Mouse (Mus musculus) adipocyte (in vitro differentiated cells): ENCODE results near the gene Gm10778.
"Not testable (repeated sequence)": the region's sequence is repeated elsewhere in the genome, so short reads cannot be mapped to it uniquely, and the experiment has no call there.

Experiments
- DNase-seq: peaks from one replicate; pipeline ENCODE4 v3.0.0-alpha.2; 2016; ENCODE audit warnings: low spot score

Gene Gm10778

GRCm38 (mm10) chr10:81628390-81628789, 20.5 kb upstream of the Gm10778 start, which contains the start of gene Ankrd24:
Gene Ankrd24, plus strand, starts transcription at chr10:81628540.
- DNase-seq, result no peak

- no peak for DNase-seq
Observed at GRCm38 (mm10) chr10:81633253-81634099, 15.4 kb upstream of the Gm10778 start.

- DNase-seq, result no peak
Observed at GRCm38 (mm10) chr10:81636338-81636737, 12.5 kb upstream of the Gm10778 start.

- no peak for DNase-seq
Observed at GRCm38 (mm10) chr10:81638101-81638500, 10.8 kb upstream of the Gm10778 start.

- DNase-seq, result not testable (repeated sequence)
Observed at GRCm38 (mm10) chr10:81640825-81641224, 8.0 kb upstream of the Gm10778 start.

- no peak for DNase-seq
Observed at GRCm38 (mm10) chr10:81641566-81641965, 7.3 kb upstream of the Gm10778 start.

GRCm38 (mm10) chr10:81641978-81642647, 6.7 kb upstream of the Gm10778 start:
- no peak for DNase-seq

GRCm38 (mm10) chr10:81642648-81643448, 6.0 kb upstream of the Gm10778 start:
- DNase-seq, result no peak

- DNase-seq, result peak; percentile 93
Observed at GRCm38 (mm10) chr10:81643449-81644055, 5.3 kb upstream of the Gm10778 start.

GRCm38 (mm10) chr10:81644162-81644561, 4.7 kb upstream of the Gm10778 start:
- DNase-seq, result no peak

GRCm38 (mm10) chr10:81644716-81645115, 4.1 kb upstream of the Gm10778 start:
- no peak for DNase-seq

- no peak for DNase-seq
Observed at GRCm38 (mm10) chr10:81645391-81645790, 3.5 kb upstream of the Gm10778 start.

- peak; percentile 44 for DNase-seq
Observed at GRCm38 (mm10) chr10:81646015-81646555, 2.8 kb upstream of the Gm10778 start.

GRCm38 (mm10) chr10:81655178-81655577, 6.3 kb downstream of the Gm10778 start:
- no peak for DNase-seq

- no peak for DNase-seq
Observed at GRCm38 (mm10) chr10:81656174-81656573, 7.3 kb downstream of the Gm10778 start.

- not testable (repeated sequence) for DNase-seq
Observed at GRCm38 (mm10) chr10:81687114-81687513, 38.3 kb downstream of the Gm10778 start.

GRCm38 (mm10) chr10:81704531-81705301, 55.9 kb downstream of the Gm10778 start, which contains the start of gene Zfp433:
Gene Zfp433, plus strand, starts transcription at chr10:81704825.
- DNase-seq, result not testable (repeated sequence)
